Mouse (Mus musculus): Measurements from ENCODE around the gene Suds3.

Gene Suds3

GRCm38 (mm10) chr5:117115836-117116366, at the start of gene Suds3:
Gene Suds3, minus strand, starts transcription at chr5:117116113.
- peak; percentile 94 for DNase-seq (ENCODE audit: low read depth, low spot score)

- DNase-seq (ENCODE audit: low read depth, low spot score): no peak
Measured at GRCm38 (mm10) chr5:117164923-117165322, 49.0 kb upstream of the Suds3 start.

GRCm38 (mm10) chr5:117164516-117164915, 48.6 kb upstream of the Suds3 start:
- DNase-seq (ENCODE audit: low read depth, low spot score): no peak

GRCm38 (mm10) chr5:117163790-117164189, 47.9 kb upstream of the Suds3 start:
- no peak for DNase-seq (ENCODE audit: low read depth, low spot score)

GRCm38 (mm10) chr5:117160499-117160898, 44.6 kb upstream of the Suds3 start:
- no peak for DNase-seq (ENCODE audit: low read depth, low spot score)

- DNase-seq (ENCODE audit: low read depth, low spot score): peak; percentile 27
Measured at GRCm38 (mm10) chr5:117159805-117160291, 43.9 kb upstream of the Suds3 start.

- no peak for DNase-seq (ENCODE audit: low read depth, low spot score)
Measured at GRCm38 (mm10) chr5:117159326-117159725, 43.4 kb upstream of the Suds3 start.

GRCm38 (mm10) chr5:117158335-117159018, 42.6 kb upstream of the Suds3 start:
- no peak for DNase-seq (ENCODE audit: low read depth, low spot score)

GRCm38 (mm10) chr5:117153527-117154091, 37.7 kb upstream of the Suds3 start:
- peak; percentile 43 for DNase-seq (ENCODE audit: low read depth, low spot score)

GRCm38 (mm10) chr5:117152944-117153343, 37.0 kb upstream of the Suds3 start:
- DNase-seq (ENCODE audit: low read depth, low spot score): peak; percentile 25

- no peak for DNase-seq (ENCODE audit: low read depth, low spot score)
Measured at GRCm38 (mm10) chr5:117150068-117150467, 34.2 kb upstream of the Suds3 start.

- no peak for DNase-seq (ENCODE audit: low read depth, low spot score)
Measured at GRCm38 (mm10) chr5:117149054-117149942, 33.4 kb upstream of the Suds3 start.

GRCm38 (mm10) chr5:117147187-117148095, 31.5 kb upstream of the Suds3 start:
- DNase-seq (ENCODE audit: low read depth, low spot score): peak; percentile 68

- DNase-seq (ENCODE audit: low read depth, low spot score): no peak
Measured at GRCm38 (mm10) chr5:117146165-117146564, 30.3 kb upstream of the Suds3 start.

- peak; percentile 68 for DNase-seq (ENCODE audit: low read depth, low spot score)
Measured at GRCm38 (mm10) chr5:117143721-117144135, 27.8 kb upstream of the Suds3 start.

- no peak for DNase-seq (ENCODE audit: low read depth, low spot score)
Measured at GRCm38 (mm10) chr5:117140374-117140773, 24.5 kb upstream of the Suds3 start.

- DNase-seq (ENCODE audit: low read depth, low spot score): peak; percentile 51
Measured at GRCm38 (mm10) chr5:117139822-117140221, 23.9 kb upstream of the Suds3 start.

GRCm38 (mm10) chr5:117138295-117138988, 22.5 kb upstream of the Suds3 start:
- DNase-seq (ENCODE audit: low read depth, low spot score): peak; percentile 36

- no peak for DNase-seq (ENCODE audit: low read depth, low spot score)
Measured at GRCm38 (mm10) chr5:117137594-117137993, 21.7 kb upstream of the Suds3 start.

GRCm38 (mm10) chr5:117137011-117137410, 21.1 kb upstream of the Suds3 start:
- DNase-seq (ENCODE audit: low read depth, low spot score): no peak

Measured in ZHBTc4 (cell line).